Mouse (Mus musculus) spleen, adult 2 months (tissue): ENCODE measurements around the gene Tmbim4. TPM values are rescaled to one million over a fixed set of nuclear protein-coding genes. Genes with fewer than 3 reads are reported as not detected.

Experiments used
- DNase-seq, 2 experiments: peaks; one replicate each; pipeline versions ENCODE4 v3.0.0 to v3.0.0-alpha.2; 2012 to 2021; ENCODE audit warnings: low spot score in 2 of 2, low read depth in 1 of 2
- H3K27ac ChIP-seq: fragments of 200-500 bp; 2 replicates; pipeline ENCODE4 v1.5.1; 2012; ENCODE audit warnings: low read length, inconsistent platforms; ENCODE audit not compliant: insufficient read depth
- H3K27me3 ChIP-seq: fragments of 200-500 bp; 2 replicates; pipeline ENCODE4 v1.6.1; 2012; ENCODE audit warnings: mild to moderate bottlenecking, moderate library complexity, low read length, inconsistent platforms; ENCODE audit not compliant: control insufficient read depth, insufficient read depth
- H3K36me3 ChIP-seq: fragments of 200-500 bp; 2 replicates; pipeline ENCODE4 v1.6.1; 2012; ENCODE audit warnings: mild to moderate bottlenecking, low read length, inconsistent platforms; ENCODE audit not compliant: control insufficient read depth, insufficient read depth
- H3K4me1 ChIP-seq: fragments of 200-500 bp; 2 replicates; pipeline ENCODE4 v1.6.1; 2011; ENCODE audit warnings: inconsistent platforms; ENCODE audit not compliant: control insufficient read depth, insufficient read depth, insufficient read length
- H3K4me3 ChIP-seq: fragments of 200-500 bp; 2 replicates; pipeline ENCODE4 v1.5.1; 2011; ENCODE audit warnings: mild to moderate bottlenecking, inconsistent platforms; ENCODE audit not compliant: insufficient read depth, insufficient read length; ENCODE audit errors: extremely low read depth
- CTCF ChIP-seq: fragments of 200-500 bp; IDR thresholded peaks from 2 replicates; pipeline ENCODE4 v1.5.1; 2011; ENCODE audit warnings: mild to moderate bottlenecking, inconsistent platforms; ENCODE audit not compliant: insufficient read depth, insufficient read length, insufficient replicate concordance; ENCODE audit errors: extremely low read depth
- POLR2A ChIP-seq: fragments of 200-500 bp; IDR thresholded peaks from 2 replicates; pipeline ENCODE4 v1.6.1; 2011; ENCODE audit warnings: low read depth, low read length, inconsistent platforms
- WGBS: fragments of 180-500 bp; shearing (Covaris S2); methylation state at CpG from one replicate; pipeline ENCODE4 v1.1.7; 2018; 5-methylcytosine and 5-hydroxymethylcytosine counted together
- polyA plus RNA-seq: library from polyadenylated mRNA; depleted of rRNA; stranded (reverse); fragments of >200 nt; gene quantifications from 2 replicates; pipeline ENCODE4 v1.2.3, GENCODE M21; 2012; rRNA removed

Gene Tmbim4
- polyA plus RNA-seq, 1 experiment: 110 TPM

- WGBS: 15% methylated on average over 11 of the region's 11 CpGs
- Histone ChIP-seq H3K27ac (no peak overlapping the region), H3K36me3 (no peaks in the 10 kb centered on the region), H3K4me3 (no peak overlapping the region), H3K4me1 (no peaks in the 10 kb centered on the region), H3K27me3 (no peaks in the 10 kb centered on the region)
- no peak for DNase-seq
- TF ChIP-seq POLR2A (no peak), CTCF (no peak)
These were observed 70.5 kb downstream of the Tmbim4 start for GRCm38 (mm10) chr10:120271879-120272269.

- H3K27me3 ChIP-seq: no peaks in the 10 kb centered on the region
- H3K27ac ChIP-seq: no peak overlapping the region
- 31% methylated on average over 19 of the region's 19 CpGs for WGBS
- no peak overlapping the region for H3K4me3 ChIP-seq
- H3K4me1 ChIP-seq: no peaks in the 10 kb centered on the region
- no peaks in the 10 kb centered on the region for H3K36me3 ChIP-seq
- TF ChIP-seq CTCF (no peak), POLR2A (no peak)
- DNase-seq: no peak
These were observed 71.0 kb downstream of the Tmbim4 start for GRCm38 (mm10) chr10:120272270-120272883.

GRCm38 (mm10) chr10:120273335-120273734 lies 71.9 kb downstream of the Tmbim4 start:
- DNase-seq: no peak
- TF ChIP-seq CTCF (no peak), POLR2A (no peak)
- Histone ChIP-seq H3K36me3 (no peaks in the 10 kb centered on the region), H3K4me3 (no peak overlapping the region), H3K27me3 (no peaks in the 10 kb centered on the region), H3K4me1 (no peaks in the 10 kb centered on the region), H3K27ac (no peak overlapping the region)
- WGBS: 76% methylated on average over 7 of the region's 7 CpGs

Other genes starting within 250 kb of the Tmbim4 start
- 9.3 and 11.8 TPM in 2 replicates for gene Helb, start 88.6 kb upstream of the Tmbim4 start, polyA plus RNA-seq
- gene Irak3, start 540 bp downstream of the Tmbim4 start, polyA plus RNA-seq: 5.3 and 5.9 TPM in 2 replicates
- gene Llph, start 25.5 kb downstream of the Tmbim4 start, polyA plus RNA-seq: 2.8 and 3.0 TPM in 2 replicates